In the genomic region with DNA sequence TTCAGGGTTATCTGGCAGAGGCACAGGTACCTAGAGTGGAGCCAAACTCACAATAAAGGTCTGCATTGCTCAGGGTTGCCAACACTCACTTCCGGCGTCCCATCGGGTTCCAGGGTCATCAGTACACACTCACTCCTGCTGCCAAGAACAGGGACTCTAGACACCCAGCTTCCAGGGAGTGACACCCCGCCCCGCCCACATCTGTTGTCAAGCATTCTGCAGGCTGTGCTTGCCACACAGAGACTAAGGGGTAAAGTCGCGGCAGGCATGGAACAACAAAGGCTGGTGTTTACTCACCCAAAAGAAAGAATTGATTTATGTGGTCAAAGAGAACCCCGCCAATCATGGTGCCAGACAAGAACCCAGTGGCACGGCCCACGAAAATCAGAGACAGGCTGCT, we compare ENCODE assay signal across 15 mouse cellular contexts. TPM values are rescaled to one million over a fixed set of nuclear protein-coding genes. Genes with fewer than 3 reads are reported as not detected.
DNase-seq lines count a peak whose midpoint lies in the region; ATAC-seq and TF ChIP-seq lines count a peak whose summit lies in the region.
"Had no signal": no experiment of that assay in that cellular context is flagged by ENCODE, and none has a peak within 500 bp of the region (broad histone marks: within the 10 kb centered on the region; RNA-seq: fewer than 3 reads in every experiment).

No protein-coding gene starts in this region.

- DNase-seq in forebrain, postnatal 0 days = no peak
- DNase-seq in liver (peak; percentile 30), ZHBTc4 (ENCODE audit: low read depth, low spot score) (peak; percentile 50)
- no peak for DNase-seq in liver, embryonic 11.5 days (ENCODE audit: low spot score)
- peak; percentile 42 for DNase-seq in naive thymus-derived CD4-positive, alpha-beta T cell, adult 2 months (ENCODE audit: low read depth)
- DNase-seq: cerebellum, adult 18-20 months; kidney, adult 18-20 months; right cerebral cortex, postnatal 25 days had no signal

- H3K9ac ChIP-seq in forebrain, postnatal 0 days = no peak overlapping the region
- no peak overlapping the region for H3K9ac ChIP-seq in forebrain, embryonic 13.5 days
- H3K9ac ChIP-seq in liver, embryonic 11.5 days (ENCODE audit: low read depth, low read length) = no peak overlapping the region
- H3K9ac ChIP-seq: limb, embryonic 13.5 days; midbrain, embryonic 12.5 days had no signal

- 38% methylated on average over 10 of the region's 10 CpGs for WGBS in forebrain, postnatal 0 days
- WGBS in forebrain, embryonic 13.5 days = 48% methylated on average over 10 of the region's 10 CpGs
- WGBS in liver, embryonic 11.5 days = 74% methylated on average over 10 of the region's 10 CpGs

- H3K4me3 ChIP-seq in forebrain, postnatal 0 days (ENCODE audit: low read depth, low read length) = no peak overlapping the region
- H3K4me3 ChIP-seq in forebrain, embryonic 13.5 days = no peak overlapping the region
- H3K4me3 ChIP-seq in liver, embryonic 11.5 days (ENCODE audit: low read depth, low read length) = no peak overlapping the region
- H3K4me3 ChIP-seq: limb, embryonic 13.5 days; midbrain, embryonic 12.5 days had no signal

- H3K4me1 ChIP-seq in forebrain, postnatal 0 days (ENCODE audit: insufficient read depth) = no peaks in the 10 kb centered on the region
- H3K4me1 ChIP-seq in forebrain, embryonic 13.5 days = 0 out of 2 replicates have a peak, but pooled peaks cover 3% of the 10 kb centered on the region
- no peaks in the 10 kb centered on the region; the same call in 1 of the 2 replicates for H3K4me1 ChIP-seq in liver, embryonic 11.5 days (replicated peaks; ENCODE audit: control insufficient read depth, insufficient read depth, low read length)

- no peaks in the 10 kb centered on the region for H3K27me3 ChIP-seq in forebrain, postnatal 0 days (ENCODE audit: insufficient read depth, low read length)
- H3K27me3 ChIP-seq in forebrain, embryonic 13.5 days = no peaks in the 10 kb centered on the region
- no peaks in the 10 kb centered on the region for H3K27me3 ChIP-seq in liver, embryonic 11.5 days (replicated peaks; ENCODE audit: control insufficient read depth, insufficient read depth, low read length)
- H3K27me3 ChIP-seq: CH12.LX; limb, embryonic 13.5 days; midbrain, embryonic 12.5 days had no signal

- H3K4me2 ChIP-seq in forebrain, postnatal 0 days (ENCODE audit: low read depth) = no peak overlapping the region
- no peak overlapping the region for H3K4me2 ChIP-seq in forebrain, embryonic 13.5 days
- H3K4me2 ChIP-seq in liver, embryonic 11.5 days = no peak overlapping the region
- H3K4me2 ChIP-seq: limb, embryonic 13.5 days; midbrain, embryonic 12.5 days had no signal

- peak; percentile 48 for ATAC-seq in forebrain, postnatal 0 days
- no peak for ATAC-seq in forebrain, embryonic 13.5 days
- ATAC-seq in liver, embryonic 11.5 days (replicated peaks; ENCODE audit: low FRiP score) = no peak
- ATAC-seq in CD4-positive, CD25-positive, alpha-beta regulatory T cell, adult 4 months = no peak

- H3K9me3 ChIP-seq in forebrain, postnatal 0 days (ENCODE audit: low read length) = no peaks in the 10 kb centered on the region
- H3K9me3 ChIP-seq in forebrain, embryonic 13.5 days (replicated peaks) = no peaks in the 10 kb centered on the region
- H3K9me3 ChIP-seq in liver, embryonic 11.5 days (ENCODE audit: control insufficient read depth, low read length) = no peaks in the 10 kb centered on the region
- H3K9me3 ChIP-seq: limb, embryonic 13.5 days; midbrain, embryonic 12.5 days had no signal

- H3K36me3 ChIP-seq in forebrain, postnatal 0 days (ENCODE audit: insufficient read depth) = no peaks in the 10 kb centered on the region
- H3K36me3 ChIP-seq in forebrain, embryonic 13.5 days (ENCODE audit: poor library complexity, severe bottlenecking) = no peaks in the 10 kb centered on the region
- no peaks in the 10 kb centered on the region for H3K36me3 ChIP-seq in liver, embryonic 11.5 days (ENCODE audit: control insufficient read depth, insufficient read depth, low read length)
- H3K36me3 ChIP-seq: limb, embryonic 13.5 days; midbrain, embryonic 12.5 days had no signal

- no peak overlapping the region for H3K27ac ChIP-seq in forebrain, postnatal 0 days (ENCODE audit: low read depth, low read length)
- H3K27ac ChIP-seq in forebrain, embryonic 13.5 days = no peak overlapping the region
- no peak overlapping the region for H3K27ac ChIP-seq in liver, embryonic 11.5 days (ENCODE audit: low read depth, low read length)
- H3K27ac ChIP-seq: limb, embryonic 13.5 days; midbrain, embryonic 12.5 days had no signal

- TF ChIP-seq CTCF in forebrain, postnatal 0 days (IDR thresholded peaks at IDR 0.05; ENCODE audit: low read depth) = no peak

RNA-seq across cellular contexts. Expression of a gene that starts 18.1 kb away (rescaled TPM):
- total RNA-seq in forebrain, postnatal 0 days (2014; rRNA removed) = 0.15 and 0.62 TPM in 2 replicates
- 0.21 and 0.94 TPM in 2 replicates for polyA plus RNA-seq in forebrain, postnatal 0 days (2015; fragmentation: Nextera tagmentation; extraction: Ambion mirVana)
- not detected in 2 replicates for polyA plus RNA-seq in forebrain, embryonic 13.5 days (2015; fragmentation: Nextera tagmentation; extraction: Ambion mirVana)
- polyA plus RNA-seq in liver, embryonic 11.5 days (2014; fragmentation: Nextera tagmentation; extraction: Ambion mirVana) = 0.34 and 0.56 TPM in 2 replicates
- not detected for polyA plus RNA-seq in CD4-positive, CD25-positive, alpha-beta regulatory T cell, adult 4 months (2017; shearing (Covaris generic))
- total RNA-seq: CH12.LX; common myeloid progenitor, adult 5-6 weeks had no signal
- polyA plus RNA-seq: midbrain, embryonic 12.5 days had no signal

RNA-seq across cellular contexts. Expression of a gene that starts 20.5 kb away (rescaled TPM):
- total RNA-seq in forebrain, postnatal 0 days (2014; rRNA removed) = not detected in 2 replicates
- polyA plus RNA-seq in forebrain, postnatal 0 days (2015; fragmentation: Nextera tagmentation; extraction: Ambion mirVana) = 0.06 TPM in 1 of 2 replicates, not detected in the other
- polyA plus RNA-seq in forebrain, embryonic 13.5 days (2015; fragmentation: Nextera tagmentation; extraction: Ambion mirVana) = not detected in 2 replicates
- polyA plus RNA-seq in liver, embryonic 11.5 days (2014; fragmentation: Nextera tagmentation; extraction: Ambion mirVana) = 0.10 and 0.12 TPM in 2 replicates
- under 1 TPM in 1 of 2 experiments, not detected in 1; 0.47 TPM for polyA plus RNA-seq in CD4-positive, CD25-positive, alpha-beta regulatory T cell, adult 4 months (2017; shearing (Covaris generic))
- total RNA-seq: CH12.LX had no signal

RNA-seq across cellular contexts. Expression of a gene that starts 47.0 kb away (rescaled TPM):
- total RNA-seq in forebrain, postnatal 0 days (2014; rRNA removed) = 0.46 TPM in 1 of 2 replicates, not detected in the other
- not detected in 2 replicates for polyA plus RNA-seq in forebrain, postnatal 0 days (2015; fragmentation: Nextera tagmentation; extraction: Ambion mirVana)
- not detected in 2 replicates for polyA plus RNA-seq in forebrain, embryonic 13.5 days (2015; fragmentation: Nextera tagmentation; extraction: Ambion mirVana)
- polyA plus RNA-seq in liver, embryonic 11.5 days (2014; fragmentation: Nextera tagmentation; extraction: Ambion mirVana) = 0.78 and 0.83 TPM in 2 replicates
- polyA plus RNA-seq in CD4-positive, CD25-positive, alpha-beta regulatory T cell, adult 4 months (2017; shearing (Covaris generic)) = not detected
- total RNA-seq: CH12.LX; common myeloid progenitor, adult 5-6 weeks; left cerebral cortex, adult 18-20 months had no signal

Comparison
In these comparisons a context has a peak if more than half of its experiments do, and no peak if none do; other contexts are left out.
1. DNase-seq: peak in liver (single experiment), ZHBTc4 (single experiment) and naive thymus-derived CD4-positive, alpha-beta T cell, adult 2 months (single experiment); none in forebrain, postnatal 0 days (single experiment) and liver, embryonic 11.5 days (single experiment).